Mouse (Mus musculus): ENCODE measurements around the gene Gm9745.
"Not testable (repeated sequence)": the region's sequence is repeated elsewhere in the genome, so short reads cannot be mapped to it uniquely, and the experiment has no call there.

Gm9745 gene

DNA sequence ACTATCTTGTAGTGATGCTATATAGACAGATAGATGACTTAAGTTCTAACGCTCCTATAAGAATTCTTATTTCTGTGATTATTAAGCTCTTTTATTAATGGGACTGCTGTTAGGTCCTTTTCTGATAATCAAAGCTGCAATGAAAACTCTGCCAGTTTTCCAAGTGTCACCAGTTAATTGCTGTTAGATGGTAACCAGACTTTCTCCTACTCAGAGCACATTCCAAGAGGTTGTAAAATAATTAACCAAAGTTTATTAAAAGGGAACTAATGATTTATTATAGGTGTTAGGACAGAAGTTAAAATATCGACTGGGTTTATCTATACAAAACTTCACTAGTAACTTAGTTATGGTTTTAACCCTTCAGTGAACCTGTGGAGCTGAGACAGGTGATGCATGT lies 42.0 kb downstream of the Gm9745 start:
- DNase-seq = not testable (repeated sequence)
